Mouse (Mus musculus) intestine, embryonic 15.5 days (tissue): Measurements from ENCODE around the gene Pax1. TPM values are rescaled to one million over a fixed set of nuclear protein-coding genes. Genes with fewer than 3 reads are reported as not detected.

ENCODE experiments used
- ATAC-seq: fragments of 200-750 bp; cut with Nextera tagmentation; 2 replicates; pipeline ENCODE4 v1.8.0; 2017; ENCODE audit warnings: moderate TSS enrichment, moderate library complexity
- H3K27ac ChIP-seq: fragments of 300-500 bp; sonication (generic); 2 replicates; pipeline ENCODE4 v1.5.1; 2015; ENCODE audit warnings: mild to moderate bottlenecking, inconsistent platforms
- H3K27me3 ChIP-seq: fragments of 300-500 bp; sonication (generic); replicated peaks from 2 replicates; pipeline ENCODE4 v1.6.1; 2015; ENCODE audit warnings: inconsistent platforms
- H3K36me3 ChIP-seq: fragments of 300-500 bp; sonication (generic); 2 replicates; pipeline ENCODE4 v1.6.1; 2015; ENCODE audit warnings: inconsistent platforms
- H3K4me1 ChIP-seq: fragments of 300-500 bp; sonication (generic); replicated peaks from 2 replicates; pipeline ENCODE4 v1.6.1; 2015; ENCODE audit warnings: inconsistent platforms
- H3K4me2 ChIP-seq: fragments of 300-500 bp; sonication (generic); replicated peaks from 2 replicates; pipeline ENCODE4 v1.6.1; 2015; ENCODE audit warnings: mild to moderate bottlenecking, inconsistent platforms
- H3K4me3 ChIP-seq: fragments of 300-500 bp; sonication (generic); replicated peaks from 2 replicates; pipeline ENCODE4 v1.5.1; 2015; ENCODE audit warnings: inconsistent platforms
- H3K9ac ChIP-seq: fragments of 300-500 bp; sonication (generic); 2 replicates; pipeline ENCODE4 v1.6.1; 2015; ENCODE audit warnings: inconsistent platforms
- H3K9me3 ChIP-seq: fragments of 300-500 bp; sonication (generic); 2 replicates; pipeline ENCODE4 v1.6.1; 2016; ENCODE audit warnings: inconsistent platforms
- WGBS: fragments of 180-500 bp; shearing (Covaris S2); methylation state at CpG from one replicate; pipeline ENCODE4 v1.1.7; 2015; 5-methylcytosine and 5-hydroxymethylcytosine counted together
- polyA plus RNA-seq: library from polyadenylated mRNA; unstranded; fragments of >200 nt; fragmentation: Nextera tagmentation; extraction: Ambion mirVana; gene quantifications from 2 replicates; pipeline ENCODE4 v1.2.1, GENCODE M21; 2015

Gene Pax1
- polyA plus RNA-seq, 1 experiment from 2014 or later: not detected

DNA sequence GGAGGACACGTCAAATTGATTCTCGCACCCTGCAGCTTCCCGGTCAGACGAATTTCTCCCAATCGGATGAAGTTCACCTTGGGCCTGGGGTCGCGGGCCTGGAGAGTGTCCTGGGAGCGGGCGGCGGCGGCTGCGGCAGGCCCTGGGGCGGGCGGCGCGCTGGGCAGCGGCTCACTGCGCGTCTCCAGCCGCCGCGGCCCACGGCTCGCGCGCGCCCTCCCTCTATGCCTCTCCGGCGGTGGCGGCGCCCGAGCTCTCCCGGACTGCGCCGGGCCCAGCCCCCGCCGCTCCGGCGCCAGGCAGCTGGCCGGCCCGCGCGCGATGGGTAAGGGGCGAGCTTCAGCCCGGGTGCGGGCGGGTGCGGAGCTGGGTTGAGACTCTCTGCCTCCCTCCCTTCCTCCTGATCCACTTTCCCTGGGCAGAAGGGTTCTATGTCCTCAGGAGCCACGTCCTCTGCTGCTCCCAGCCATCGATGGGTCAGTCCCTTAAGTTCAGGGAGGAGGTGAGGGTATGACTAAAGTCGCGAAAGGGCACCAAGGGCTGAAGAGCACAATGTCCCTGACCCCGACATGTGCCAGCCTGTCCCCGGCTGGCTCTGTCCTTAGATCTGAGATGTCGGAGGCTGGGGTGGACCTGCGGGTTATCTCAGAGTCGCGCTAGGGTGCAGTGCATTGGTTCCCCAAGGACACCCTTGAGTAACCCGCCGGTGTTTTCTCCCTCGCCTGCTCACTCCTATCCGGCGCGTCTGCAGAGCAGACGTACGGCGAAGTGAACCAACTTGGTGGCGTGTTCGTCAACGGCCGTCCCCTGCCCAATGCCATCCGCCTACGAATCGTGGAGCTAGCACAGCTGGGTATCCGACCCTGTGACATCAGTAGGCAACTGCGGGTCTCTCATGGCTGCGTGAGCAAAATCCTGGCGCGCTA lies 3.5 kb downstream of the Pax1 start:
- Histone ChIP-seq H3K27ac (no peak overlapping the region), H3K27me3 (peaks cover 88% of the 10 kb centered on the region), H3K9me3 (no peaks in the 10 kb centered on the region), H3K4me3 (peak overlapping the region; percentile 24), H3K4me1 (peaks cover 12% of the 10 kb centered on the region), H3K4me2 (peak overlapping the region; percentile 56), H3K9ac (no peak overlapping the region), H3K36me3 (no peaks in the 10 kb centered on the region)
- peak; percentile 62 for ATAC-seq
- under 1% methylated on average over 79 of the region's 80 CpGs for WGBS

DNA sequence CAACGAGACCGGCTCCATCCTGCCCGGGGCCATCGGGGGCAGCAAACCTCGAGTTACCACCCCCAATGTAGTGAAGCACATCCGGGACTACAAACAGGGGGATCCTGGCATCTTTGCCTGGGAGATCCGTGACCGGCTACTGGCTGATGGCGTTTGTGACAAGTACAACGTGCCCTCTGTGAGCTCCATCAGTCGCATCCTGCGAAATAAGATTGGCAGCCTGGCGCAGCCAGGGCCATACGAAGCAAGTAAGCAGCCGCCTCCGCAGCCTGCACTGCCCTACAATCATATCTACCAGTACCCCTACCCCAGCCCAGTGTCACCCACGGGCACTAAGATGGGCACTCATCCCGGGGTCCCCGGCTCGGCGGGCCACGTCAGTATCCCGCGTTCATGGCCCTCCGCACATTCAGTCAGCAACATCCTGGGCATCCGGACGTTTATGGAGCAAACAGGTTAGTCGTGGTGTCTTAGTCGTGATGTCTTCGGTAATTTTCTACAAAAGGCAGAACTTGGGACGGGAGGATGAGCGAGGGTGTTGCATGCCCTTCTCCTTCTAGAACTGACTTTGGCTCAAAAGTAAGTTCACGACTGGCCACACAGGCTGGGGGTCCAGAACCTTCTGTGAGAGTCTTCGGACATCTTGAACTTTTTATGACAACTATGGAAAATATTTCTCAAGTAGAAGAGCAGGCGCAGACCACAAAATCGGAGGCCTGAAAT lies 4.3 kb downstream of the Pax1 start:
- H3K27me3 ChIP-seq: peaks cover 88% of the 10 kb centered on the region
- no peaks in the 10 kb centered on the region for H3K9me3 ChIP-seq
- H3K4me2 ChIP-seq: peak overlapping the region; percentile 56; the same call in 1 of the 2 replicates
- H3K4me3 ChIP-seq: no peak overlapping the region
- WGBS: 1% methylated on average over 36 of the region's 36 CpGs
- no peak overlapping the region for H3K27ac ChIP-seq
- peaks cover 12% of the 10 kb centered on the region for H3K4me1 ChIP-seq
- H3K36me3 ChIP-seq: no peaks in the 10 kb centered on the region
- H3K9ac ChIP-seq: no peak overlapping the region
- ATAC-seq: no peak

DNA sequence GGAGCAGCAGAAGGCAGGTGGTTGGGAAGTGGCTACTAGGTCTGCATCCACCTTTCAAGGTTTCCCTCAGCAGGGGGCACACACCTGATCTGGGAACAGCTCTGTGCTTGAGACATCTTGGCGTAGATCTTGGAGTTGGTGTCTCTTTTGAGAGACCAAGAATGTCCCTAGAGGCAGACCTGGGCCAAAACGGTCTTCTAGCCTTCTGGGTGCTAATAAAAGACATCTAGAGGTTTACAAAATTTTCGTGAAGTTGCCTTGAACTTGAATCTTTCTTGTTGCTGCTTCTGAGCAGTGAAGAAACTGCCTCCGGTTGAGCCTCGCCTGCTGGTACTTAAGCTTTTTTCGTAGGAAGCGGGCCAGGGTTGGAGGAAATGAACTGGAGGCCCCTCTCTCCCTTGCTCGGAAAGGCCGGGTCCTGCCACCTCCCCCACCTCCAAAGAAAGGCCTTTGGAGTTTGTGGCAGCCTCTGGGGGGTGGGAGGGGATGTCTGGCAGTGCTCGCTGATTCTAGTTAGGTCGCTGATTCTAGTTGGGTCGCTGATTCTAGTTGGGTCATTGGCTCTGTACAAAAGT lies 5.6 kb downstream of the Pax1 start:
- Histone ChIP-seq H3K36me3 (no peaks in the 10 kb centered on the region), H3K27ac (no peak overlapping the region), H3K9me3 (no peaks in the 10 kb centered on the region), H3K4me2 (no peak overlapping the region), H3K9ac (no peak overlapping the region), H3K4me3 (no peak overlapping the region), H3K27me3 (peaks cover 89% of the 10 kb centered on the region), H3K4me1 (peaks cover 12% of the 10 kb centered on the region)
- WGBS: 1% methylated on average over 12 of the region's 12 CpGs
- no peak for ATAC-seq

DNA sequence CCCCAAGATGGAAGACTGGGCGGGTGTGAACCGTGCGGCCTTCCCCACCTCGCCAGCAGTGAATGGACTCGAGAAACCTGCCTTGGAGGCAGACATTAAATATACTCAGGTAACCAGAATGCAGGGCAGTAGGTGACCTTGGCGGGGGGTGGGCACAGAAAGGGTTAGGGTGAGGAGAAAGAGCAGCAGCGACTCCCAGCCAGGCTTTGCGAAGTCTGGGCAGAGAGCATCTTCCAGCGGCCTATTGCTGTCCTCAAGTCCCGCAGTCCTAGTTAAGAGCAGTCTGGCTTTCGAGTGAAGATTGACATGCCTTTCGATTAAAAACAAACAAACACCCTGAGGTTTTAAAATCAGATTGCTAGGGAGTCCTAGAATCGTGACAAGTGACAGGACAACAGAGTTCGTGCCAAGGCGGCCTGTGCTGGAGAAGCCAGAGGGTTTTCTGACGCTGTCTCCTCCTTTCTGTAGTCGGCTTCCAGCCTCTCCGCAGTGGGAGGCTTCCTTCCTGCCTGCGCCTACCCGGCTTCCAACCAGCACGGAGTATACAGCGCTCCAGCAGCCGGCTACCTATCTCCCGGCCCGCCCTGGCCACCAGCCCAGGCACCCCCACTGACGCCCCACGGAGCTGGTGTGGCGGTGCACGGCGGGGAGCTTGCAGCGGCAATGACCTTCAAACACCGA lies 6.3 kb downstream of the Pax1 start:
- 2% methylated on average over 32 of the region's 32 CpGs for WGBS

DNA sequence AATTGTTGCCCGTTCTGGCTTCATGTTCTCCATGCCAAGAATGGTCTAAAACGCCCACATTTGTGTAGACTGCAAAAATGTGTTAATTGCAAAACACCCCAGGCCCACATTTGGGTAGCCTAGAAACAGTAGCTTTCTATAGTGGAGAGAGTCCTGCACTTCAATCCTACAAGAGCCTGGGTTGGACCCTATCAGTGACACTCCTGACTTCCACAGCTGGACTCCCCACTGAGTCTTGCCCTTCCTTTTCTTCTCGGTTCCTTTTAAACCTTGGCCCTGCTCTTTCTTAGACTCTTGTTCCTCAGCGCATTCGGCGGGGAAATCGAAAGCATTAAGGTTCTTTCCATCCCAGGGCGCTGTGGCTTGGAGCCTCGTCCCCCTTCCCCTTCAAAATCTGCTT lies 7.8 kb downstream of the Pax1 start:
- Histone ChIP-seq H3K4me2 (no peak overlapping the region), H3K27me3 (peaks cover 88% of the 10 kb centered on the region), H3K4me1 (peaks cover 15% of the 10 kb centered on the region), H3K9ac (no peak overlapping the region), H3K4me3 (no peak overlapping the region), H3K27ac (no peak overlapping the region), H3K9me3 (no peaks in the 10 kb centered on the region), H3K36me3 (no peaks in the 10 kb centered on the region)
- no peak for ATAC-seq
- WGBS: 2% methylated on average over 9 of the region's 9 CpGs

More for the DNA sequence above, 6.3 kb downstream of the Pax1 start:
- Histone ChIP-seq H3K9ac (no peak overlapping the region), H3K9me3 (no peaks in the 10 kb centered on the region), H3K36me3 (no peaks in the 10 kb centered on the region), H3K4me2 (no peak overlapping the region), H3K4me3 (no peak overlapping the region), H3K27me3 (peaks cover 88% of the 10 kb centered on the region), H3K4me1 (peaks cover 12% of the 10 kb centered on the region), H3K27ac (no peak overlapping the region)
- ATAC-seq: no peak

DNA sequence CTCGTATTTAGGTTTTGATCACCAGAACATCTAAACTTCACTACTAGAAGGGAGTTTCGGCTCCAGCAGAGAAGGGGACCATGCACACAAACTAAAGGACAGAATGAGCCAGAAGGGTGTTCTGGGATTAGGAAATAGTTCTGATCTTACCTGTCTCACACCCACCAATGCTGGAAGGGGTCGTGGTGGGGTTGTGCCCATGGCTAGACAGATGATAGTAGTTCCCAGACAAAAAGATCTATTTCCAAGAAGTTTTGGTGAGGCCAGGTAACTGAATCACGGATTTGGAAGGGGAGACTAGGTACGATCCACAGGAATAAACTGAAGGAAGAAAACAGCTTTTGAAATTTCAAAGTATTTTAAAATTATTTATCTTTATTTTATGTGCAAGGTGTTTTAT lies 8.4 kb downstream of the Pax1 start:
- Histone ChIP-seq H3K9me3 (no peaks in the 10 kb centered on the region), H3K36me3 (no peaks in the 10 kb centered on the region), H3K4me2 (no peak overlapping the region), H3K9ac (no peak overlapping the region), H3K4me3 (no peak overlapping the region), H3K4me1 (peaks cover 11% of the 10 kb centered on the region), H3K27me3 (peaks cover 88% of the 10 kb centered on the region), H3K27ac (no peak overlapping the region)
- no peak for ATAC-seq
- WGBS: 10% methylated on average over 5 of the region's 5 CpGs

DNA sequence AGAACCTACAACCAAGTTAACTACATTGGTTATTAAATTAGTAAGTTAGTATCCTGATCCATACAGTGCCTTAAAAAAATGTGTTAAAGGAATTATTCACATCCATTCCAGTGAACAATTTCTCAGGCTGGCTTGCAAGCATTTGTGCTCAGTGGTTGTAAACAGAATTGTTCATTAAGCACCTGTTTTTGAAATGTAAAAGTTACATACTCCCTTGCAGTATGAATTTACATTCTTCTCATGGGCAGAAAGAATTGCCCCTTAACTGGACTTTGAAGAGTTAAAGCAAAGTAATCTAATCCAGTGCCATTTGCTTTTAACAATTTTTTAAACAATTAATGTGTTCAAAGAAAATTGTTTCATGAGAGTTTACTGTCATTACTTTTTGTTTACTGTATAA lies 9.6 kb downstream of the Pax1 start:
- Histone ChIP-seq H3K9me3 (no peaks in the 10 kb centered on the region), H3K4me3 (no peak overlapping the region), H3K4me2 (no peak overlapping the region), H3K4me1 (0 out of 2 replicates have a peak, but pooled peaks cover 3% of the 10 kb centered on the region), H3K27ac (no peak overlapping the region), H3K9ac (no peak overlapping the region), H3K36me3 (no peaks in the 10 kb centered on the region), H3K27me3 (peaks cover 82% of the 10 kb centered on the region)
- ATAC-seq: no peak

DNA sequence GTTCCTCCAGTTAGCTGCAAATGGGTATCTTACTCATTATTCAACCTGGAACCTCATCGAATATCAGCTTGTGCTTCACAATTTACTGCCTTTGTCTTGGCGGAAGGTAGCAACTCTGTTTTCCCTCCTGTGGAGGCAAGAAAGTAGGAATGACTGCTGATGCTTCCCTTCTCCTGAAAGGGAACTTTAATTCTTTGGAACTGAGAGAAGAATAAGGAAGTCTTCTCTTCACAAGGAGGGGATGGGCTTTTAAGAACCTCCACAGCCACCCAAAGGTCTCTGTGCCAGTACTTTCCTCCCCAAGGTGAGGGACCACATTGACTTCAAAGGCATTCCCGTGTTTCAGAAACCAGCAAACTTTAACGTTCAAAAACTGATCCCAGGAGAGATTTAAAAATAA lies 10.1 kb downstream of the Pax1 start:
- H3K4me3 ChIP-seq: no peak overlapping the region
- H3K27ac ChIP-seq: no peak overlapping the region
- H3K9me3 ChIP-seq: no peaks in the 10 kb centered on the region
- no peak overlapping the region for H3K4me2 ChIP-seq
- ATAC-seq: no peak
- no peaks in the 10 kb centered on the region for H3K36me3 ChIP-seq
- peaks cover 82% of the 10 kb centered on the region for H3K27me3 ChIP-seq
- 0 out of 2 replicates have a peak, but pooled peaks cover 3% of the 10 kb centered on the region for H3K4me1 ChIP-seq
- WGBS: 6% methylated on average over 4 of the region's 4 CpGs
- no peak overlapping the region for H3K9ac ChIP-seq

DNA sequence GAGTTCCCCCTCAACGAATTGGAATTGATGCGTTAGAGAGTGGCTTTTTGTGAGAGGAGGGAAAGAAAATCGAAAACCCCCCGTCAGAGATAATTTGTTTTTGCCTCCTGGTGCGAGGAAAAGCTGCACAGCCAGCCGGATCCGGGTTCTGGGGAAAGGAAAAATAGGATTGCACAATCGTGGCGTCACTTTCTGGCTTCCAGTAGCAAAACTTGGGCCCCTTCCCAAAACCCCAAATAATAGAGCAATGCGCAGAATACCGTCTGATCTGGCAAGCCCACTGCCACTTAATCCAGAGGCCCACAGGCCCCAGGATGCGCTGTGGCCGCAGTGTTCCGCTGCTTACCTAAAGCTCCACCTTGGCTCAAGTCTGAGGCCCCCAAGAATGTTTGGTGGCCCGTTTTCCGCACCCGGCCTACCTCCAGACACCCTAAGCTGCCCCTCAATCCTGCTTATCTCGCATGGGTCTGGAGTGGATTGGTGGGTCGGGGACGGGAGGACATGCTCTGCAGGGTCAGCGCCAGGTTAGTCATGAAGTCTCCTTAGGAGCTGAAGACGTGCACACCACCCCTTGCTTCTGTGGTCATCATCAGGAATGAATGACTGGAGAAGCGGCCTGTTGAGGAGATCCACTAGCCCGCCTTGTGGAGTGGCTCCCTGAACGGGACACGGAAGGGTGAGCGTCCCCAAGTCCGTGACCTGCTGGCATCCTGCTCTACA lies 11.4 kb downstream of the Pax1 start:
- Histone ChIP-seq H3K9me3 (no peaks in the 10 kb centered on the region), H3K9ac (no peak overlapping the region), H3K4me2 (no peak overlapping the region), H3K36me3 (no peaks in the 10 kb centered on the region), H3K4me3 (no peak overlapping the region), H3K27ac (no peak overlapping the region), H3K27me3 (peaks cover 78% of the 10 kb centered on the region), H3K4me1 (0 out of 2 replicates have a peak, but pooled peaks cover 3% of the 10 kb centered on the region)
- WGBS: under 1% methylated on average over 28 of the region's 28 CpGs
- ATAC-seq: no peak

DNA sequence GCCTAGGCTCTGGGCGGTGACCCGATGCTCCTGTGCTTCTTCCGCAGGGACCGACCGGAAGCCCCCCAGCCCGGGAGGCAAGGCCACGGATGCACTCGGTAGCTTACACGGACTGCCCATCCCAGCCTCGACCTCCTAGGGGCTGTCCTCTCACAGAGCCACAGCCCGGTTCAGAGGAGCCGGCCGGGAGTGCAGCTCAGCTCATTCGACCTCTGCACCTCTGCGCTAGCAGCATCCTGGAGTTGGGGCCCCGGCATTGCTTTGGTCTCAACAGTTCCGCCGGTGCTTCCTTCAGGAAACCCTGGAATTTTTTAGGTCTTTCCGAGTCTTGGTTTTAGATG lies 11.9 kb downstream of the Pax1 start:
- H3K9me3 ChIP-seq: no peaks in the 10 kb centered on the region
- H3K27me3 ChIP-seq: peaks cover 75% of the 10 kb centered on the region
- no peak for ATAC-seq
- WGBS: 1% methylated on average over 19 of the region's 19 CpGs
- no peak overlapping the region for H3K4me3 ChIP-seq
- no peak overlapping the region for H3K9ac ChIP-seq
- H3K4me2 ChIP-seq: no peak overlapping the region
- H3K36me3 ChIP-seq: no peaks in the 10 kb centered on the region
- no peak overlapping the region for H3K27ac ChIP-seq
- 0 out of 2 replicates have a peak, but pooled peaks cover 3% of the 10 kb centered on the region for H3K4me1 ChIP-seq

DNA sequence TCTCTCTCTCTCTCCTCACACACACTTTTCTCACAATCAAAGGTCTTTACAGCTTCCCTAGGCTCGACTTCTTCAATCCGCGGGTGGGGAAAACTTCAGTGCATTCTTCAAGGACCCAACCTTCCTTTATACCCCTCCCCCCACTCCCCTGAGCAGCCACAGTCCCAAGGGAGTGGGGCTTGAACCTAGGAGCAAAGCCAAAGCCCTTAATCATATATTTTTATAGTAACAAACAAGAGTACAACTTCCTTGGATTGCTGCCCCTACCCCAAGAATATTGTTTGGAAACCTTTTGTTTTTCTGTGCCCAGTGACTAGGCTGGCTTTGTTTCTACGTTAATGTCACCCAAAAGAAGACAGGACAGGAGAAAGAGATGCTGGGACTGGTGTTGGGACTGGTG lies 12.5 kb downstream of the Pax1 start:
- H3K4me1 ChIP-seq: 0 out of 2 replicates have a peak, but pooled peaks cover 3% of the 10 kb centered on the region
- no peak overlapping the region for H3K27ac ChIP-seq
- WGBS: 4% methylated on average over 4 of the region's 4 CpGs
- H3K9ac ChIP-seq: no peak overlapping the region
- H3K36me3 ChIP-seq: no peaks in the 10 kb centered on the region
- no peaks in the 10 kb centered on the region for H3K9me3 ChIP-seq
- no peak overlapping the region for H3K4me3 ChIP-seq
- ATAC-seq: no peak
- no peak overlapping the region for H3K4me2 ChIP-seq
- H3K27me3 ChIP-seq: peaks cover 75% of the 10 kb centered on the region
